Mouse (Mus musculus) ES-Bruce4 (cell line): Measurements from ENCODE around the gene Rab11fip4.

Experiments used
- CTCF ChIP-seq: IDR thresholded peaks from one replicate; pipeline ENCODE4 v1.8.1; 2011; ENCODE audit warnings: low read depth, low read length
- EP300 ChIP-seq: IDR thresholded peaks from 2 replicates; pipeline ENCODE4 v1.6.1; 2011; ENCODE audit warnings: low read depth, low read length; ENCODE audit not compliant: insufficient read depth
- POLR2A ChIP-seq: IDR thresholded peaks from one replicate; pipeline ENCODE4 v1.8.1; 2011; ENCODE audit warnings: low read length; ENCODE audit not compliant: insufficient read depth

DNA sequence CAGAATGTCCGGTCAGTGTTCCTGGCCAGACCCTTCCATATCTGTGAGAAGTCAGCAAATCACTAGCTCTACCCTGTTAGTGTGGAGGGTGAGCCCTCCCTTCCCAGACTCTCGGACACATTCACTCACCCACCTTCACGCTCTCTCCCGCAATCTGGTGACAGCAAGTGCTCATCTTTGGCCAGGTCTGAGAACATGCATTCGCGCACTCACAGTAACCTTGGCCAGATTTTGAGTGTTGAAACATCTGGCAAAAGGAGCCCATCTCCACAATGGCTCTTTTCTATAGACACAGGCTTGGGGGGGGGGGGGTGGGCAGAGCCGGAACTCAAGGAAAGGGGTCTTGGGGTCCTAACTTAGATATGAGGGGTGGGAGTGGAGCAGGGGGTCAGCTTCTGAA is 126.8 kb downstream of the Rab11fip4 start:
- TF ChIP-seq EP300 (no peak), CTCF (no peak), POLR2A (no peak)
